Mouse (Mus musculus) lung, adult 2 months (tissue): ENCODE results near the gene Sprr2a3.
"Not testable (repeated sequence)": the region's sequence is repeated elsewhere in the genome, so short reads cannot be mapped to it uniquely, and the experiment has no call there.

ENCODE experiments used
- CTCF ChIP-seq: fragments of 200-500 bp; IDR thresholded peaks from 2 replicates; pipeline ENCODE4 v1.5.1; 2011; ENCODE audit warnings: mild to moderate bottlenecking, low read length, control low read depth; ENCODE audit not compliant: insufficient read depth
- POLR2A ChIP-seq: fragments of 200-500 bp; IDR thresholded peaks from 2 replicates; pipeline ENCODE4 v1.6.1; 2011; ENCODE audit warnings: low read depth, mild to moderate bottlenecking, control low read depth, low read length, borderline replicate concordance; ENCODE audit errors: extremely low read depth

DNA sequence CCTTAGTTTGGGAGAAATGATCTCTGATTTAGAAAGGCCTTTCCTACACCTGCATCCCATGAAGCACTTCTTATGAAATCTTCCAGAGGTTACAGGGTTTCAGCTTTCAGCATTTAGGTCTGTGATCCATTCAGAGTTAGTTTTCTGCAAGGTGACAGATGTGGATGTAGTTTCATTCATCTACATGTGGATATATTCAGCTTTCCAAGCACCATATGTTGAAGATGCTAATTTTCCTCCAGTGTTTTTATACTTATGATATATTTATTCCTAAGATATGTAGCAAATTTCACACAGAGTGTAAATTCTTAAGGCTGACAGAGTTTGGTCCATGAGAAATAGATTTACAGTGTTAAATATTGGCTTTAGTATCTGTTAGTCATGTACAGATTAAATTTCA, 46.5 kb upstream of the Sprr2a3 start:
- TF ChIP-seq POLR2A, CTCF: not testable (repeated sequence)
